Mouse (Mus musculus): ENCODE data around the gene Sox6.

GRCm38 (mm10) chr7:115755272-115755671, 283.3 kb downstream of the Sox6 start:
- TF ChIP-seq POLR2A (IDR thresholded peaks at IDR 0.05; ENCODE audit: insufficient read depth, low read depth, low read length), result no peak
- TF ChIP-seq CTCF (IDR thresholded peaks at IDR 0.05), result no peak
